Mouse (Mus musculus): Measurements from ENCODE around the gene Gm5416. TPM values are rescaled to one million over a fixed set of nuclear protein-coding genes. Genes with fewer than 3 reads are reported as not detected.
"Not testable (repeated sequence)": the region's sequence is repeated elsewhere in the genome, so short reads cannot be mapped to it uniquely, and the experiment has no call there.

Gm5416 gene
- not detected in 2 replicates for total RNA-seq (2017)

GRCm38 (mm10) chr16:36209967-36210453 lies at the start of gene Gm5416:
Gene Gm5416 (plus strand): TSS chr16:36210403.
- no peak for ATAC-seq (replicated peaks in 1 of 2; ENCODE audit: insufficient read depth in 1 of 2, low FRiP score in 2 of 2, low TSS enrichment in 1 of 2, low read depth in 1 of 2, poor library complexity in 2 of 2, severe bottlenecking in 2 of 2)

GRCm38 (mm10) chr16:36167841-36168240 lies 42.4 kb upstream of the Gm5416 start:
- not testable (repeated sequence) for ATAC-seq (replicated peaks in 1 of 2; ENCODE audit: insufficient read depth in 1 of 2, low FRiP score in 2 of 2, low TSS enrichment in 1 of 2, low read depth in 1 of 2, poor library complexity in 2 of 2, severe bottlenecking in 2 of 2)

- ATAC-seq (replicated peaks in 1 of 2; ENCODE audit: insufficient read depth in 1 of 2, low FRiP score in 2 of 2, low TSS enrichment in 1 of 2, low read depth in 1 of 2, poor library complexity in 2 of 2, severe bottlenecking in 2 of 2): no peak
These were observed 34.1 kb upstream of the Gm5416 start for GRCm38 (mm10) chr16:36176108-36176507.

GRCm38 (mm10) chr16:36179910-36180309 lies 30.3 kb upstream of the Gm5416 start:
- ATAC-seq (replicated peaks in 1 of 2; ENCODE audit: insufficient read depth in 1 of 2, low FRiP score in 2 of 2, low TSS enrichment in 1 of 2, low read depth in 1 of 2, poor library complexity in 2 of 2, severe bottlenecking in 2 of 2): no peak

GRCm38 (mm10) chr16:36183912-36184311 lies 26.3 kb upstream of the Gm5416 start, which contains the start of gene Gm5483:
Gene Gm5483 (plus strand): TSS chr16:36184212.
- ATAC-seq (replicated peaks in 1 of 2; ENCODE audit: insufficient read depth in 1 of 2, low FRiP score in 2 of 2, low TSS enrichment in 1 of 2, low read depth in 1 of 2, poor library complexity in 2 of 2, severe bottlenecking in 2 of 2): not testable (repeated sequence)

GRCm38 (mm10) chr16:36199226-36199625 lies 11.0 kb upstream of the Gm5416 start:
- ATAC-seq (replicated peaks in 1 of 2; ENCODE audit: insufficient read depth in 1 of 2, low FRiP score in 2 of 2, low TSS enrichment in 1 of 2, low read depth in 1 of 2, poor library complexity in 2 of 2, severe bottlenecking in 2 of 2): no peak

GRCm38 (mm10) chr16:36203846-36204245 lies 6.4 kb upstream of the Gm5416 start:
- ATAC-seq (replicated peaks in 1 of 2; ENCODE audit: insufficient read depth in 1 of 2, low FRiP score in 2 of 2, low TSS enrichment in 1 of 2, low read depth in 1 of 2, poor library complexity in 2 of 2, severe bottlenecking in 2 of 2): no peak

GRCm38 (mm10) chr16:36205684-36206083 lies 4.5 kb upstream of the Gm5416 start:
- ATAC-seq (replicated peaks in 1 of 2; ENCODE audit: insufficient read depth in 1 of 2, low FRiP score in 2 of 2, low TSS enrichment in 1 of 2, low read depth in 1 of 2, poor library complexity in 2 of 2, severe bottlenecking in 2 of 2): not testable (repeated sequence)

- not testable (repeated sequence) for ATAC-seq (replicated peaks in 1 of 2; ENCODE audit: insufficient read depth in 1 of 2, low FRiP score in 2 of 2, low TSS enrichment in 1 of 2, low read depth in 1 of 2, poor library complexity in 2 of 2, severe bottlenecking in 2 of 2)
These were observed 11.0 kb downstream of the Gm5416 start, which contains the start of gene 2010005H15Rik for GRCm38 (mm10) chr16:36221168-36221567. Gene 2010005H15Rik (plus strand): TSS chr16:36221468.

GRCm38 (mm10) chr16:36260585-36260984 lies 50.4 kb downstream of the Gm5416 start:
- peak in 1 of 2 experiments; percentile 56; a peak in 2 of 4 replicates for ATAC-seq (replicated peaks in 1 of 2; ENCODE audit: insufficient read depth in 1 of 2, low FRiP score in 2 of 2, low TSS enrichment in 1 of 2, low read depth in 1 of 2, poor library complexity in 2 of 2, severe bottlenecking in 2 of 2)

Other genes starting within 250 kb of the Gm5416 start
- gene Kpna1, start 231.7 kb upstream of the Gm5416 start, total RNA-seq (2017): 43.1 and 60.8 TPM in 2 replicates
- gene Wdr5b, start 169.2 kb upstream of the Gm5416 start, total RNA-seq (2017): 12.8 and 15.5 TPM in 2 replicates
- 90.0 and 102 TPM in 2 replicates for gene Fam162a, start 138.8 kb upstream of the Gm5416 start, total RNA-seq (2017)
- gene Ccdc58, start 138.7 kb upstream of the Gm5416 start, total RNA-seq (2017): 59.4 and 73.5 TPM in 2 replicates
- gene Csta1, start 79.2 kb upstream of the Gm5416 start, total RNA-seq (2017): not detected in 2 replicates
- gene Stfa2l1, start 53.6 kb upstream of the Gm5416 start, total RNA-seq (2017): 4.4 TPM in 1 of 2 replicates, not detected in the other
- 8.9 and 27.9 TPM in 2 replicates for gene Gm5483, start 26.2 kb upstream of the Gm5416 start, total RNA-seq (2017)
- gene 2010005H15Rik, start 11.1 kb downstream of the Gm5416 start, total RNA-seq (2017): not detected in 2 replicates
- 0.55 and 4.7 TPM in 2 replicates for gene Stfa1, start 66.5 kb downstream of the Gm5416 start, total RNA-seq (2017)
- not detected in 2 replicates for gene BC117090, start 123.9 kb downstream of the Gm5416 start, total RNA-seq (2017)
- 6.2 TPM in 1 of 2 replicates, not detected in the other for gene BC100530, start 157.3 kb downstream of the Gm5416 start, total RNA-seq (2017)
- 5.4 TPM in 1 of 2 replicates, not detected in the other for gene Stfa2, start 198.1 kb downstream of the Gm5416 start, total RNA-seq (2017)
- gene Stfa3, start 245.0 kb downstream of the Gm5416 start, total RNA-seq (2017): not detected in 2 replicates

Data from hematopoietic stem cell, adult 5-6 weeks (primary cell).